Mouse (Mus musculus) stomach, embryonic 15.5 days (tissue): ENCODE data around the gene Pcsk4. TPM values are rescaled to one million over a fixed set of nuclear protein-coding genes. Genes with fewer than 3 reads are reported as not detected.
A peak's percentile ranks its signal among the peaks of the same experiment; 100 is the strongest.

Source experiments
- ATAC-seq: fragments of 200-750 bp; cut with Nextera tagmentation; 2 replicates; pipeline ENCODE4 v1.8.0; 2017; ENCODE audit warnings: low read depth, moderate number of reproducible peaks, moderate TSS enrichment; ENCODE audit not compliant: insufficient read depth, low FRiP score
- H3K27ac ChIP-seq: fragments of 300-500 bp; sonication (generic); 2 replicates; pipeline ENCODE4 v1.5.1; 2015; ENCODE audit warnings: mild to moderate bottlenecking, inconsistent platforms
- H3K27me3 ChIP-seq: fragments of 300-500 bp; sonication (generic); replicated peaks from 2 replicates; pipeline ENCODE4 v1.6.1; 2015; ENCODE audit warnings: inconsistent platforms
- H3K36me3 ChIP-seq: fragments of 300-500 bp; sonication (generic); 2 replicates; pipeline ENCODE4 v1.6.1; 2015; ENCODE audit warnings: inconsistent platforms
- H3K4me1 ChIP-seq: fragments of 300-500 bp; sonication (generic); 2 replicates; pipeline ENCODE4 v1.6.1; 2015; ENCODE audit warnings: inconsistent platforms
- H3K4me2 ChIP-seq: fragments of 300-500 bp; sonication (generic); 2 replicates; pipeline ENCODE4 v1.6.1; 2015; ENCODE audit warnings: mild to moderate bottlenecking, inconsistent platforms
- H3K4me3 ChIP-seq: fragments of 300-500 bp; sonication (generic); replicated peaks from 2 replicates; pipeline ENCODE4 v1.5.1; 2015; ENCODE audit warnings: inconsistent platforms
- H3K9ac ChIP-seq: fragments of 300-500 bp; sonication (generic); 2 replicates; pipeline ENCODE4 v1.6.1; 2015; ENCODE audit warnings: inconsistent platforms
- H3K9me3 ChIP-seq: fragments of 300-500 bp; sonication (generic); 2 replicates; pipeline ENCODE4 v1.6.1; 2016; ENCODE audit warnings: inconsistent platforms
- WGBS: fragments of 180-500 bp; shearing (Covaris S2); methylation state at CpG from one replicate; pipeline ENCODE4 v1.1.7; 2015; 5-methylcytosine and 5-hydroxymethylcytosine counted together
- polyA plus RNA-seq: library from polyadenylated mRNA; unstranded; fragments of >200 nt; fragmentation: Nextera tagmentation; extraction: Ambion mirVana; gene quantifications from 2 replicates; pipeline ENCODE4 v1.2.1, GENCODE M21; 2015

The Pcsk4 gene
- polyA plus RNA-seq, 1 experiment from 2014 or later: 5.4 TPM

DNA sequence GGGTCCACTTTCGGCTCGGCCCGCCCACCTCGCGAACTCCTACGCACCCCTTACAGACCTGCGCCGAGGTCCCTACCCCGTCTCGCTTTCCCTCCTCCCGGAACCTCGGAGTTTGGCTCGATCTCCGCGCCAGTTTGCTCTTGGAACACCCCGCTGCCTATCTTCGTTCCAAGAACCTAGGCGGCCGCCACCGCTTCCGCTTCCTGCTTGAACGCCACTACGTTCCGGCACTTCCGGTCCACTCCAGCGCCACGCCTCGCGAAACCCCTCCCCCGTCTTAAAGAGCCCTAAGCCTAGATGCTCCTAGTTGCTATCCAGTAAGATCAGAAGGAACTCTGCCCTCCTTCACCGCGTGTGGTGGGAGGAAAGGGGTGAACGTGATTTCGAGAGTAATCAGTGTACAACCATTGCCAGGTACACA lies 8.9 kb downstream of the Pcsk4 start, which contains the start of gene 2310011J03Rik:
TSS of gene 2310011J03Rik (minus strand) at position 198 of the 421 bp plus-strand sequence.
- H3K27me3 ChIP-seq: peaks cover 12% of the 10 kb centered on the region
- H3K4me2 ChIP-seq: peak within 1 kb of the TSS; percentile 82
- H3K36me3 ChIP-seq: no peaks in the 10 kb centered on the region
- no peaks in the 10 kb centered on the region for H3K9me3 ChIP-seq
- peak within 1 kb of the TSS; percentile 88 for H3K4me3 ChIP-seq
- WGBS: under 1% methylated on average over 34 of the region's 34 CpGs
- peak within 1 kb of the TSS; percentile 73 for H3K27ac ChIP-seq
- peak; percentile 45 for ATAC-seq
- peaks cover 44% of the 10 kb centered on the region for H3K4me1 ChIP-seq
- peak within 1 kb of the TSS; percentile 66 for H3K9ac ChIP-seq

DNA sequence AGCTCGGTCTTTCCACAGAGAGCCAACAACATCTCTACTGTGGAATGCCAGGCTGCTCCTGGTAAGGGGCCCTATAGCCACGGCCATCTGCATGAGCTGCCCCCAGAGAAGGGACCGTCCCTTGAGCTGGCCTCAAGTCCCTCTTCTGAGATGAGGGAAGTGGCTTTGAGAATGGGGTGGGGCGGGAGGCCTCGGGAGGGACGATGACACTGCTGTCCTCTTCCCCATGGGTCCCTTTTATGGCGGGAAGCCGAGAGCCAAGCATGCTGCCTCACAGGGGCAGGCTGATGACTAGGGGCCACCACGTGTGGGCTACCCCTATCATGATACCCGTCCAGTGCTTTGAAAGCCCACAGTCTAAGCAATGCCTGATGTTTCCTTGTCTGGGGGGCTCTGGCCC lies 12.3 kb downstream of the Pcsk4 start:
- Histone ChIP-seq H3K9ac (no peak overlapping the region), H3K9me3 (no peaks in the 10 kb centered on the region), H3K36me3 (no peaks in the 10 kb centered on the region), H3K4me2 (no peak overlapping the region), H3K27me3 (peaks cover 45% of the 10 kb centered on the region), H3K4me1 (peaks cover 47% of the 10 kb centered on the region), H3K27ac (no peak overlapping the region), H3K4me3 (no peak overlapping the region)
- ATAC-seq: no peak
- WGBS: 51% methylated on average over 10 of the region's 10 CpGs

DNA sequence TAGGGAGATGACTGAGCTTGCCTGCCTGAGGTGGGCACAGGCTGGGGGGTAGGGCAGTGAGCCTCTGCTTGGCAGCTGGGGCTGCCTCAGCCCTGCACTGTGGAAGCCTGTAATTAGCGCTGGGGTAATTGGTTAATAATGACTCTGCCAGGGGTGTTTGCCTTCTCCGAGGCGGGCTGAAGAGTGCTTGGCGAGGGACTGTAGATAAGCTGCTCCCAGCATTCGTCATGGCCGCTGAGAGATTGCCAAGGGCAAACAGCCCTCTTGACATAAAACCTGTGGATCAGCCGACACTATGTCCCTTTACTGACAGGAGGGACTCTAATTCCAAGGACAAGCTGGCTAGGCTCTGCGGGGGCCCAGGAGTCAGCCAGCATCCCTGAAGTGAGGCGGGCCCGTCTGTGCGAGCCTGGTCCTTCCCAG lies 12.9 kb downstream of the Pcsk4 start:
- 27% methylated on average over 11 of the region's 11 CpGs for WGBS
- H3K27ac ChIP-seq: no peak overlapping the region
- H3K9me3 ChIP-seq: no peaks in the 10 kb centered on the region
- no peak overlapping the region for H3K9ac ChIP-seq
- no peaks in the 10 kb centered on the region for H3K36me3 ChIP-seq
- no peak overlapping the region for H3K4me3 ChIP-seq
- H3K4me2 ChIP-seq: no peak overlapping the region
- H3K4me1 ChIP-seq: peaks cover 47% of the 10 kb centered on the region
- H3K27me3 ChIP-seq: peaks cover 52% of the 10 kb centered on the region
- ATAC-seq: no peak

DNA sequence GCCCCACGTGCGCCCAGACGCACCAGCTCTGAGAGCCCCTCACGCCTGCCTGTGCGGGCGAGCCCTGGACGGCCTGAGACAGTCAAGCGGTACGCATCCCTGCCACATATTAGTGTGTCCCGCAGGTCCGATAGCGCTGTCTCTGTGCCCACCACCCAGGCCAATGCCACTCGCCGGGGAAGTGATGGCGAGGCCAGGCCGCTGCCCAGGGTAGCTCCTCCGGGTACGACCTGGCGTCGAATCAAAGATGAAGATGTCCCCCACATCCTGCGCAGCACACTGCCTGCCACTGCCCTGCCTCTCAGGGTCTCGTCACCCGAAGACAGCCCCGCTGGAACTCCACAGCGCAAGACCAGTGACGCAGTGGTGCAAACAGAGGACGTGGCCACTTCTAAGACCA lies 14.0 kb downstream of the Pcsk4 start:
- H3K27me3 ChIP-seq: peaks cover 60% of the 10 kb centered on the region
- WGBS: 46% methylated on average over 27 of the region's 27 CpGs

DNA sequence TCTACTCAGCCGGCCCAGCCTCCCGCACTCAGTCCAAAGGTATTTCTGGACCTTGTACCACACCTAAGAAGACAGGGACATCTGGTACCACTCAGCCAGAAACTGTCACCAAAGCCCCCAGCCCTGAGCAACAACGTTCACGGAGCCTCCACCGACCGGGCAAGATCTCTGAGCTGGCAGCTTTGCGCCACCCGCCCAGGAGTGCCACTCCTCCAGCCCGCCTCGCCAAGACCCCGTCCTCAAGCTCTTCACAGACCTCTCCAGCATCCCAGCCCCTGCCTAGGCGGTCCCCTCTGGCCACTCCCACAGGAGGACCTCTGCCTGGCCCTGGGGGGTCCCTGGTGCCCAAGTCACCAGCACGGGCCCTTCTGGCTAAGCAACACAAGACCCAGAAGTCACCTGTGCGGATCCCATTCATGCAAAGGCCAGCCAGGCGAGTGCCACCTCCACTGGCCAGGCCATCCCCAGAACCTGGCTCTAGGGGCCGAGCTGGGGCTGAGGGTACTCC lies 14.8 kb downstream of the Pcsk4 start:
- no peak overlapping the region for H3K27ac ChIP-seq
- H3K4me3 ChIP-seq: no peak overlapping the region
- no peaks in the 10 kb centered on the region for H3K36me3 ChIP-seq
- peaks cover 41% of the 10 kb centered on the region for H3K4me1 ChIP-seq
- peaks cover 60% of the 10 kb centered on the region for H3K27me3 ChIP-seq
- H3K9ac ChIP-seq: no peak overlapping the region
- no peak for ATAC-seq
- no peak overlapping the region for H3K4me2 ChIP-seq
- no peaks in the 10 kb centered on the region for H3K9me3 ChIP-seq
- 55% methylated on average over 16 of the region's 16 CpGs for WGBS

More for the DNA sequence above, 14.0 kb downstream of the Pcsk4 start:
- Histone ChIP-seq H3K4me2 (no peak overlapping the region), H3K27ac (no peak overlapping the region), H3K4me3 (no peak overlapping the region), H3K36me3 (no peaks in the 10 kb centered on the region), H3K4me1 (peaks cover 43% of the 10 kb centered on the region), H3K9me3 (no peaks in the 10 kb centered on the region), H3K9ac (no peak overlapping the region)
- ATAC-seq: no peak

DNA sequence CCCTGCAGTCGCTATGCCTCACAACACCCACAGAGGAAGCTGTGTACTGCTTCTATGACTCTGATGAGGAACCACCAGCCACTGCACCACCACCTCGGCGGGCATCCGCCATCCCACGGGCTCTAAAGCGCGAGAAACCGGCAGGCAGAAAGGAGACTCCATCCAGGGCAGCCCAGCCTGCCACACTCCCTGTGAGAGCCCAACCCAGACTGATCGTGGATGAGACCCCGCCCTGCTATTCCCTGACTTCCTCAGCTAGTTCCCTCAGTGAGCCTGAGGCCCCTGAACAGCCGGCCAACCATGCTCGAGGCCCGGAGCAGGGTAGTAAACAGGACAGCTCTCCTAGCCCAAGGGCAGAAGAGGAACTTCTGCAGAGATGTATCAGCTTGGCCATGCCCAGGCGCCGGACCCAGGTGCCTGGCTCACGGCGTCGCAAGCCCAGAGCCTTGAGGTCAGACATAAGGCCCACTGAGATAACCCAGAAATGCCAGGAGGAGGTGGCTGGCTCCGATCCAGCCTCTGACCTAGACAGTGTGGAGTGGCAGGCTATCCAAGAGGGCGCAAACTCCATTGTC lies 15.6 kb downstream of the Pcsk4 start:
- peak; percentile 13; the same call in 1 of the 2 replicates for ATAC-seq
- H3K27ac ChIP-seq: no peak overlapping the region
- no peaks in the 10 kb centered on the region for H3K36me3 ChIP-seq
- H3K27me3 ChIP-seq: peaks cover 60% of the 10 kb centered on the region
- 39% methylated on average over 20 of the region's 20 CpGs for WGBS
- H3K4me2 ChIP-seq: 0 out of 2 replicates have a peak overlapping the region, but pooled peaks have one; percentile 10
- peaks cover 35% of the 10 kb centered on the region for H3K4me1 ChIP-seq
- no peaks in the 10 kb centered on the region for H3K9me3 ChIP-seq
- H3K4me3 ChIP-seq: no peak overlapping the region
- H3K9ac ChIP-seq: 0 out of 2 replicates have a peak overlapping the region, but pooled peaks have one; percentile 10

DNA sequence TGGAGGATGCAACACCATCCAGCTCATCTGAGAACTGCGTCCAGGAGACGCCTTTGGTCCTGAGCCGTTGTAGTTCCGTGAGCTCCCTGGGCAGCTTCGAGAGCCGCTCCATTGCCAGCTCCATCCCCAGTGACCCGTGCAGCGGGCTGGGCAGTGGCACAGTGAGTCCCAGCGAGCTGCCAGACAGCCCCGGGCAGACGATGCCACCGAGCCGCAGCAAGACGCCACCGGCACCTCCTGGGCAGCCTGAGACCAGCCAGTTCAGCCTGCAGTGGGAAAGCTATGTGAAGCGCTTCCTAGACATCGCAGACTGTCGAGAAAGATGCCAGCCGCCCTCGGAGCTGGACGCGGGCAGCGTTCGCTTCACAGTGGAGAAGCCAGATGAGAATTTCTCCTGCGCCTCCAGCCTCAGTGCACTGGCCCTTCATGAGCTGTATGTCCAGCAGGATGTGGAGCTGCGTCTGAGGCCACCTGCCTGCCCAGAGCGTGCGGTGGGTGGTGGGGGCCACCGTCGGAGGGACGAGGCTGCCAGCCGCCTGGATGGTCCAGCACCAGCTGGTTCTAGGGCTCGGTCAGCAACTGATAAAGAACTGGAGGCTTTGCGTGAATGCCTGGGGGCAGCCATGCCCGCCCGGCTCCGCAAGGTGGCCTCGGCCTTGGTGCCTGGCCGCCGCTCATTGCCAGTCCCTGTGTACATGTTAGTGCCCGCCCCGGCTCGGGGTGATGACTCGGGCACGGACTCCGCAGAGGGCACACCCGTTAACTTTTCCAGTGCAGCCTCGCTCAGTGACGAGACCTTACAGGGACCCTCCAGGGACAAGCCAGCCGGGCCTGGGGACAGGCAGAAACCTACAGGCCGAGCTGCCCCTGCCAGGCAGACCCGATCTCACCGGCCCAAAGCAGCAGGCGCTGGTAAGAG lies 16.5 kb downstream of the Pcsk4 start:
- Histone ChIP-seq H3K4me3 (no peak overlapping the region), H3K4me2 (no peak overlapping the region), H3K27ac (no peak overlapping the region), H3K4me1 (peaks cover 35% of the 10 kb centered on the region), H3K9ac (no peak overlapping the region; the same call in 1 of the 2 replicates), H3K27me3 (peaks cover 60% of the 10 kb centered on the region), H3K36me3 (no peaks in the 10 kb centered on the region), H3K9me3 (no peaks in the 10 kb centered on the region)
- WGBS: 64% methylated on average over 54 of the region's 54 CpGs
- ATAC-seq: no peak

DNA sequence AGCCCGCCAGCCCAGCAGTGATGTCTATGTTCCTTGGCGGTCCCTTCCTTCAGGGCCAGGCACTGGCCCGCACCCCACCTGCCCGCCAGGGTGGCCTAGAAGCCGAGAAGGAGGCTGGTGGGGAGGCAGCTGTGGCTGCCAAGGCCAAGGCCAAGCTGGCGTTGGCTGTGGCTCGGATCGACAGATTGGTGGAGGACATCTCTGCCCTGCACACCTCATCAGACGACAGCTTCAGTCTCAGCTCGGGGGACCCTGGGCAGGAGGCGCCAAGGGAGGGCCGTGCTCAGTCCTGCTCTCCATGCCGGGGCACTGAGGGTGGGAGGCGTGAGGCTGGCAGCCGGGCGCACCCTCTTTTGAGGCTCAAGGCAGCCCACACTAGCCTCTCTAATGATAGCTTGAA lies 17.7 kb downstream of the Pcsk4 start:
- Histone ChIP-seq H3K36me3 (no peaks in the 10 kb centered on the region), H3K9ac (no peak overlapping the region), H3K27ac (no peak overlapping the region), H3K27me3 (peaks cover 65% of the 10 kb centered on the region), H3K9me3 (no peaks in the 10 kb centered on the region), H3K4me3 (no peak overlapping the region), H3K4me1 (peaks cover 29% of the 10 kb centered on the region), H3K4me2 (no peak overlapping the region)
- WGBS: 74% methylated on average over 16 of the region's 16 CpGs
- no peak for ATAC-seq

DNA sequence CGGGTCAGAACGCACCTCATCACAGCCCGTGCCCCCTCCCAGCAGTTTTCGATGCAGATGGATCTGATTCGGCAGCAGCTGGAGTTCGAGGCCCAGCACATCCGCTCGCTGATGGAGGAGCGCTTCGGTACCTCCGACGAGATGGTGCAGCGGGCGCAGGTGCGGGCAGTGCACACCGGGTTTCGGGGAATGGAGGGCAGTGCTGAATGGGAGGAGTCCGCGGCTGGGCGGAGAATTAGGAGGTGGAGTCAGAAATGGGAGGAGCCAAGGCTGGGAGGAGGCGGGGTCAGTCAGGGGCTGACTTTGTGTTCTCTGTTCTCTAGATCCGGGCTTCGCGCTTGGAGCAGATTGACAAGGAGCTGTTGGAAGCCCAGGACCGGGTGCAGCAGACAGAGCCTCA lies 24.4 kb downstream of the Pcsk4 start:
- no peaks in the 10 kb centered on the region for H3K9me3 ChIP-seq
- peak overlapping the region; percentile 12; the same call in 1 of the 2 replicates for H3K4me3 ChIP-seq
- H3K4me1 ChIP-seq: no peaks in the 10 kb centered on the region; the same call in 1 of the 2 replicates
- H3K4me2 ChIP-seq: peak overlapping the region; percentile 30
- H3K27me3 ChIP-seq: peaks cover 67% of the 10 kb centered on the region
- H3K36me3 ChIP-seq: no peaks in the 10 kb centered on the region
- WGBS: 12% methylated on average over 25 of the region's 25 CpGs
- ATAC-seq: no peak
- H3K9ac ChIP-seq: no peak overlapping the region
- no peak overlapping the region for H3K27ac ChIP-seq

DNA sequence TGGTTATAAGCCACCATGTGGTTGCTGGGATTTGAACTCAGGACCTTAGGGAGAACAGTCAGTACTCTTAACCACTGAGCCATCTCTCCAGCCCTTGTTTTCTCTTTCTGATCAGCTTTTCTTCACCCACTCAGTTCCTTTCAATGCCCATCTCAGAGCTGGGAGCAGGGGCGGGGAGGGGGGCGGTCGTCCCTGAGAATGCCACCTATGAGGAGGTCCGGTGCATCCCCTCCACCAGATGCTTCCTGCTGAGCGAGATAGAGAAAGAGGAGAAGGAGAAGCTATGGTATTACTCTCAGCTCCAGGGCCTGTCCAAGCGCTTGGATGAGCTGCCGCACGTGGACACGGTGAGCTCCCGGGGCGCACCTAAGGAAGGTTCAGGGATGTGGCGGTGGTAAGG lies 24.8 kb downstream of the Pcsk4 start:
- H3K4me3 ChIP-seq: 0 out of 2 replicates have a peak overlapping the region, but pooled peaks have one; percentile 12
- peak overlapping the region; percentile 30 for H3K4me2 ChIP-seq
- H3K36me3 ChIP-seq: no peaks in the 10 kb centered on the region
- no peak overlapping the region for H3K27ac ChIP-seq
- H3K4me1 ChIP-seq: no peaks in the 10 kb centered on the region; the same call in 1 of the 2 replicates
- no peak for ATAC-seq
- H3K27me3 ChIP-seq: peaks cover 71% of the 10 kb centered on the region
- 28% methylated on average over 12 of the region's 12 CpGs for WGBS
- H3K9ac ChIP-seq: no peak overlapping the region
- H3K9me3 ChIP-seq: no peaks in the 10 kb centered on the region

DNA sequence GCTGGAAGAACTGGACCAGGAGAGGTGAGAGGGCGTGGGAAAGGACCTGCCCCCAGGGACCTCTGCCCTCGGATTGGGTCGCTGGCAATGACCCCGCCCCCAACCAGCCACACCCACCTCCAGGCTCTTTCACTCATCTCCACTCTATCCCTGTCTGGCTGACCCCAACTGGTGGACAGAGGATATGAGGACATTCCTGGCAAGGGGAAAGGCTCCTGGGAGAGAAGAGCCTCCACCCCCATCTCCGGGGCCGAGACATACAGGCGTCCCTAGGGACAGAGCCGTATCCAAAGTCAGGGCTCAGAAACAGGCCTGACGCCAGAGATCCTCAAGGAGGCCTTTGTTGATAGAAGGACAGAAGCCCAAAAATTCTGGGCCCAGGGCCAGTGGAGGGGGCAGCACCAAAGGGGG lies 26.8 kb downstream of the Pcsk4 start:
- no peak overlapping the region for H3K4me3 ChIP-seq

DNA sequence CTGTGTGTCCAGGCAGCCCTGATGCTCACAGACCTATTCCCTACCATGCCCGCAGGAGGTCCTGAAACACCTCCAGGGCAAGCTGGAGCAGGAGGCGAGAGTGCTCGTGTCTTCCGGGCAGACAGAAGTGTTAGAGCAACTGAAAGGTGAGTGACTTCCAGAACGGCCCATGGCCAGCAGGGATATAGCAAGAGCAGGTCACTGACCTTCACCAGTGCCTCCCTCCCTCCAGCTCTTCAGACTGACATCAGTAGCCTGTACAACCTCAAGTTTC lies 27.3 kb downstream of the Pcsk4 start:
- Histone ChIP-seq H3K4me3 (no peak overlapping the region), H3K4me2 (peak overlapping the region; percentile 29; the same call in 1 of the 2 replicates), H3K27me3 (peaks cover 88% of the 10 kb centered on the region), H3K36me3 (no peaks in the 10 kb centered on the region), H3K27ac (no peak overlapping the region), H3K9me3 (no peaks in the 10 kb centered on the region), H3K9ac (no peak overlapping the region), H3K4me1 (no peaks in the 10 kb centered on the region; the same call in 1 of the 2 replicates)
- 62% methylated on average over 5 of the region's 5 CpGs for WGBS
- no peak for ATAC-seq

More for the DNA sequence above, 26.8 kb downstream of the Pcsk4 start:
- Histone ChIP-seq H3K9ac (no peak overlapping the region), H3K36me3 (no peaks in the 10 kb centered on the region), H3K9me3 (no peaks in the 10 kb centered on the region), H3K27ac (no peak overlapping the region), H3K4me2 (peak overlapping the region; percentile 29), H3K27me3 (peaks cover 89% of the 10 kb centered on the region), H3K4me1 (no peaks in the 10 kb centered on the region; the same call in 1 of the 2 replicates)
- ATAC-seq: peak; percentile 44; the same call in 1 of the 2 replicates
- WGBS: 17% methylated on average over 9 of the region's 9 CpGs
